Mouse (Mus musculus): Measurements from ENCODE around the gene Hc.

DNA sequence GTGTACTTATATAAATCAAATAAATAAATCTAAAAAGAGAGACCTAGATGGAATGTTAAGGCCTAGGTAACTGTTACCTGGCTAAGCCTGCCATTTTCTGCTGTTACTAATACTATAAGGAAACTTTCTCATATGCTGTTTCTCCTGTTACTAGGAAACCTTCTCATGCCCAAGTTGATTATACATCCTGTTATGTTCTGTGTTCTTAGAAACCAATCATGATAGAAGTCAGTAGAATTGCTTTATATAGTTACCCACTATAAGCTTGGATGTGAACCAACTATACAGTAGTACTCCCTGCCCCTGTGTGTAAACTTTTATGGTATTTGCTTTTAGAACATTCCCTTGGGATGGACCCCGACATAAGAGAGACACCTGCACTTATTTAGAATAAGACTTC is 73.6 kb downstream of the Hc start:
- no peak for TF ChIP-seq CTCF (IDR thresholded peaks at IDR 0.05; ENCODE audit: insufficient read depth, low read length)
- no peak for TF ChIP-seq POLR2A (IDR thresholded peaks at IDR 0.05; ENCODE audit: borderline replicate concordance, extremely low read depth, low read depth, low read length)
